Mouse (Mus musculus): ENCODE measurements at regions not wholly inside any gene's neighbourhood (a gene's known extent, or its start where the extent isn't known, plus 50 kb on each side); places are given as distances from the start of the nearest gene placed in this dataset.

DNA sequence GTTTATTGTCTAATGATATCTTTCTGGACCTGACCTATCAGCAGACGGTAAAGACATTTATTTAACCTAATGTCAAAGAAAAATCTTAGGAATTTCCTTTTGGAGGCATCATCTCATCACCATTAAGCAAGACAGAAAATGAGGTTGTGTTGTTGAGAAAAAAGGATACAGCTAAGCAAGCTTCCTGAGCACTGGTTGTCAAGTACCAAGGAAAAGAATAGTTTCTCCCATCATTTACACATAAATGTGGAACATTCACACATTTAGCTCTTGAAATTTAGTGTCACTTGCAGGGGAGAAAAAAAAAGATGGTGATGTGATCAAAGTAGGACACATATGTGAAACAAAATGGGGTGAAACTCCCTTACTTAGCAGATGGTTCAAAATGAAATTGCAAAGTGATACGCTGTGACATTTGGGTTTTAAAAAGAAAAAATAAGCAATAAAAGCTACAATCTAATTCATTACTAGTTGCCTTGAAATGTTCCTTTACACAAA lies 157.7 kb upstream of the 1700009N14Rik start:
- H3K36me3 ChIP-seq (replicated peaks), result no peaks in the 10 kb centered on the region
- WGBS, result 92% methylated on average over 2 of the region's 2 CpGs
- H3K9me3 ChIP-seq, result no peaks in the 10 kb centered on the region
- H3K9ac ChIP-seq, result no peak overlapping the region
- ATAC-seq (ENCODE audit: low FRiP score), result no peak
- H3K4me1 ChIP-seq, result no peaks in the 10 kb centered on the region
- H3K27ac ChIP-seq, result no peak overlapping the region
- H3K4me2 ChIP-seq, result no peak overlapping the region
- no peak overlapping the region for H3K4me3 ChIP-seq (replicated peaks)
- H3K27me3 ChIP-seq, result no peaks in the 10 kb centered on the region

DNA sequence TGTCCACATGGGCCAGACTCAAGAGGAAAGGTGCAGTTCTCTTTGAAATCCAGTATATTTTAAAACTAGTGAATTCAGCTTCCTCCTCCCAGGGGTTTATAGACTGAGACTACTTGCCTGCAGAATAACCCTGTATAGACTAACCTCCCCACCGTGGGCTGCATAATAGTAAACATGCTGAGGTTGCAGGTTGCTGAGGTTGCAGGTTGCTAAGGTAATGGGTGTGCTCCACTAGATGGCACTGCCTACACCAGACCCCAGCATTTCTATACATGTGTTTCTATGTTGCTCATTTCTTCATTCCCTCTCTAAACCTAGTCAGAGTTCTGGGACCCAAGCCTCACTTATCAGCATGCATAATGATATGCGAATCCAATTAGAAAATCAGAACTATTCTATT lies 140.0 kb upstream of the 1700009N14Rik start:
- no peaks in the 10 kb centered on the region for H3K9me3 ChIP-seq
- no peaks in the 10 kb centered on the region for H3K36me3 ChIP-seq (replicated peaks)
- H3K27ac ChIP-seq, result no peak overlapping the region
- 53% methylated on average over 2 of the region's 2 CpGs for WGBS
- no peaks in the 10 kb centered on the region for H3K27me3 ChIP-seq
- H3K9ac ChIP-seq, result no peak overlapping the region
- no peak overlapping the region for H3K4me2 ChIP-seq
- no peaks in the 10 kb centered on the region for H3K4me1 ChIP-seq
- no peak for ATAC-seq (ENCODE audit: low FRiP score)
- H3K4me3 ChIP-seq (replicated peaks), result no peak overlapping the region

DNA sequence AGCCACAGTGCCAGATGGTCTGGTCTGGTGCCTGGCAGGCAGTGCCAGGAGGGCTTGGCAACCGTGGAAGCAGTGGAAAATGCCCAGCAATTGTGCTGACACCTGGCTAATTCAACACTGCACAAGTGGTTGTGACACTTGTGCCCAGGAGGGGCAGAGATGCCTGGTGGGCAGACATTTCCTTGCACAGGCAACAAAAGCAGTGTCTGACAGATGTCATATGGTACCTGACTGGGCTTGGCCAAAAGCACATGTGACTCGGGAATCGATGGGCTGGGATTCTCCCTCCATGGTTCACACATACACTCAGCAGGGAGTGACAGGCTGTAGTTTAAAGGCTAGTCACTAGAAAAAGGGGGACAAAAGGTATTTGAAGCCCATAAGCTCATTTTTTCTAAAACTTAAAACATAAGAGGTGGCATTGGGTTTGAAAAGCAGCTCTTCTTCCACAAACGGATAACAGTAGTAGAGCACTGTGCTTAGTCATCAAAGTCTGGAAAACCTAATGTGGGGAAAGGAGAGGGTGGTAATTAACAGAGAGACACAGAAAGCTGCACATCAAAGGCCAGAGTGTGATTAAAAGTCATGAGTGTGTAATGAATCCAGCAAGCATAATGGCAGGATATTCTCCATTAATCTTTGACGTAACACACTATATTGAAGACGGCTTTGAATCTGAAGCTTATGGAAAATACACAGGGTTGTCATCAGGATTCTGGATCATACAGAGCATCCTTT lies 105.5 kb upstream of the 1700009N14Rik start:
- WGBS, result 19% methylated on average over 6 of the region's 6 CpGs
- ATAC-seq (ENCODE audit: low FRiP score), result peak; percentile 87
- no peak overlapping the region for H3K4me3 ChIP-seq (replicated peaks)
- peaks cover 10% of the 10 kb centered on the region for H3K4me1 ChIP-seq
- H3K4me2 ChIP-seq, result peak overlapping the region; percentile 35
- H3K36me3 ChIP-seq (replicated peaks), result no peaks in the 10 kb centered on the region
- H3K27me3 ChIP-seq, result no peaks in the 10 kb centered on the region
- H3K27ac ChIP-seq, result peak overlapping the region; percentile 69
- no peak overlapping the region for H3K9ac ChIP-seq
- H3K9me3 ChIP-seq, result no peaks in the 10 kb centered on the region

DNA sequence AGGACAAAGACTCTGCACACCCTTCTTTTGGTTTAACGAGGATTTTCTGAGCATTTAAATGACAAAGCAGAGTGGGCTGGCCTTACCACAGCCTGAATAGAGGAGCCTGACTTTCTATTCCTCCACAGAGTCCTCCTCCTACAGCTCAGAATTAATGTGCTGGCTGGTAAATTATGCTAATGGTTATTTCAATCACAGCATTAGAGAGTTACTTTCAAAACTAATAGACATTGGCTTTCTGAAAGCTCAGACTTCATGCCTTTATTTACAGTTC lies 105.0 kb upstream of the 1700009N14Rik start:
- Histone ChIP-seq H3K9me3 (no peaks in the 10 kb centered on the region), H3K4me3 (replicated peaks) (no peak overlapping the region), H3K9ac (no peak overlapping the region), H3K4me1 (peaks cover 10% of the 10 kb centered on the region), H3K36me3 (replicated peaks) (no peaks in the 10 kb centered on the region), H3K27ac (peak overlapping the region; percentile 69), H3K4me2 (peak overlapping the region; percentile 35), H3K27me3 (no peaks in the 10 kb centered on the region)
- WGBS, result 8% methylated on average over 1 of the region's 1 CpGs
- ATAC-seq (ENCODE audit: low FRiP score), result peak; percentile 90

DNA sequence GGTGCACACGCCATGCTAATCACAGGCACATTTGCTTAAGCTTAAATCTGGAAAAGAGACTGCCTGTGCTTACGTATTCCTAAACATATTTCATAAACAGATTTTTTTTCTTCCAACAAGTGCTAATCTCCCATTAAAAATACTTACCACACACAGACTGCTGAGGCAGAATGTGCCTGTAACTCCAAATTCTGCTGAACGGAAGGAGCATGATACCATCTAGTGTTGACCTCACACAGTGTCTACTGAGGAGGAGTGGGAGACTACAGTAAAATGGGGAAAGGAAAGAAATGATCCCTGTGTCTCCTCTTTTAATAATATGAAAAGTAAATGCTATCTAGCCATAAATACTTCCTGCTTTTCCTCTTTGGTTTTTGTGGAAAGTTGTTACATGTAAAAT lies 81.9 kb upstream of the 1700009N14Rik start:
- ATAC-seq (ENCODE audit: low FRiP score), result no peak
- Histone ChIP-seq H3K4me2 (no peak overlapping the region), H3K27me3 (no peaks in the 10 kb centered on the region), H3K9me3 (no peaks in the 10 kb centered on the region), H3K4me1 (no peaks in the 10 kb centered on the region), H3K9ac (no peak overlapping the region), H3K36me3 (replicated peaks) (no peaks in the 10 kb centered on the region), H3K27ac (no peak overlapping the region), H3K4me3 (replicated peaks) (no peak overlapping the region)
- 90% methylated on average over 3 of the region's 3 CpGs for WGBS

DNA sequence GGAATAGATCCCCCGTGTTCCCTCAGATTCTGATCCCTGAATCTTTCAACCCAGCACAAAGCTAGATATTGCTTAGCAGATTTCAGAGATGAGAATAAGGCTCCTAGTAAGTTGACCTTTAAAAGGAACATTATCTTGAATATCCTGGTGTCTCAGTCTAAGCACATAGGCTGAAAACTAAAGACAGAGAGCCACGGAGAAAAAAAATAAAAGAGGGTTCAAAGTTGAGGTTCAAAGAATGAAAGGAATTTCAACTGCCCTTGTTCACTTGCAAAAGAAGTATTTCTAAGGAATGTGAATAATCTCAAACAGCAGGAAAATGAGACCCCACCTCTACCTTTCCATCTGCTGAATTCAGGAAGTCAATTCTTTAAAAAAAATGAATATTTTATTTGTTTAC lies 69.3 kb upstream of the 1700009N14Rik start:
- H3K27me3 ChIP-seq, result no peaks in the 10 kb centered on the region
- no peak overlapping the region for H3K4me2 ChIP-seq
- H3K4me3 ChIP-seq (replicated peaks), result no peak overlapping the region
- no peaks in the 10 kb centered on the region for H3K36me3 ChIP-seq (replicated peaks)
- 46% methylated on average over 2 of the region's 2 CpGs for WGBS
- H3K27ac ChIP-seq, result no peak overlapping the region
- ATAC-seq (ENCODE audit: low FRiP score), result no peak
- no peaks in the 10 kb centered on the region for H3K9me3 ChIP-seq
- H3K4me1 ChIP-seq, result no peaks in the 10 kb centered on the region
- H3K9ac ChIP-seq, result no peak overlapping the region

DNA sequence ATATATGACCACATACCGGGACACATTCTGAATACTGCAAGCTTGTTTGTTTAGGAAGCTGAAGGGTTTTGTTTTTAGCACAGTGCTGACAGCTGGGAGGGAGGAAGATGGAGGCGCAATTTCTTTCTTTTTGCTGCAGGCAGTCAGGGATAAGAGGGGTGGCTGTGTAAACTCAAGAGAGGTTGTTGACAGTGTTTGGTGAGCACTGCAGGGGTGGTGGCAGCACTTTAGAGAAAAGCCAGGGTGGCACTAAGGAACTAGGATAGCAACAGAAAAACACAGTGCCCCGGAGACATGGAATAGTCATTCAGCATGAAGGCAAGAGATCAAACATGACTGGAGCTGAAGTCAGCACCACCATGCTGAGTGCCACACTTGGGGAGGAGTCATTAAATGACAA lies 51.9 kb upstream of the 1700009N14Rik start:
- 55% methylated on average over 3 of the region's 3 CpGs for WGBS
- Histone ChIP-seq H3K27ac (no peak overlapping the region), H3K4me2 (no peak overlapping the region), H3K27me3 (no peaks in the 10 kb centered on the region), H3K9me3 (no peaks in the 10 kb centered on the region), H3K9ac (no peak overlapping the region), H3K4me3 (replicated peaks) (no peak overlapping the region), H3K36me3 (replicated peaks) (no peaks in the 10 kb centered on the region), H3K4me1 (0 out of 2 replicates have a peak, but pooled peaks cover 3% of the 10 kb centered on the region)
- no peak for ATAC-seq (ENCODE audit: low FRiP score)
